Mouse (Mus musculus) forebrain, embryonic 11.5 days (tissue): ENCODE data around the gene Mroh2a. TPM values are rescaled to one million over a fixed set of nuclear protein-coding genes. Genes with fewer than 3 reads are reported as not detected.
A peak's percentile ranks its signal among the peaks of the same experiment; 100 is the strongest.

Source experiments
- ATAC-seq: fragments of 200-750 bp; cut with Nextera tagmentation; replicated peaks from 2 replicates; pipeline ENCODE4 v1.8.0; 2017; ENCODE audit warnings: moderate TSS enrichment; ENCODE audit not compliant: low FRiP score
- DNase-seq: peaks from one replicate; pipeline ENCODE4 v3.0.0-alpha.2; 2017; ENCODE audit warnings: low spot score
- H3K27ac ChIP-seq: fragments of 300-500 bp; sonication (generic); 2 replicates; pipeline ENCODE4 v1.5.1; 2014; ENCODE audit warnings: low read depth, low read length
- H3K27me3 ChIP-seq: fragments of 300-500 bp; sonication (generic); 2 replicates; pipeline ENCODE4 v1.6.1; 2014; ENCODE audit warnings: mild to moderate bottlenecking, low read length, mixed read lengths; ENCODE audit not compliant: control insufficient read depth, insufficient read depth
- H3K36me3 ChIP-seq: fragments of 300-500 bp; sonication (generic); 2 replicates; pipeline ENCODE4 v1.6.1; 2014; ENCODE audit warnings: mild to moderate bottlenecking, low read length, moderate library complexity, mixed read lengths; ENCODE audit not compliant: control insufficient read depth, insufficient read depth
- H3K4me1 ChIP-seq: fragments of 300-500 bp; sonication (generic); replicated peaks from 2 replicates; pipeline ENCODE4 v1.6.1; 2014; ENCODE audit warnings: low read length, mixed read lengths; ENCODE audit not compliant: control insufficient read depth, insufficient read depth
- H3K4me2 ChIP-seq: fragments of 300-500 bp; sonication (generic); 2 replicates; pipeline ENCODE4 v1.6.1; 2014; ENCODE audit warnings: low read depth, mild to moderate bottlenecking, low read length, moderate library complexity, mixed read lengths; ENCODE audit not compliant: severe bottlenecking
- H3K4me3 ChIP-seq: fragments of 300-500 bp; sonication (generic); 2 replicates; pipeline ENCODE4 v1.5.1; 2014; ENCODE audit warnings: low read depth, low read length
- H3K9ac ChIP-seq: fragments of 300-500 bp; sonication (generic); 2 replicates; pipeline ENCODE4 v1.6.1; 2014; ENCODE audit warnings: low read length
- H3K9me3 ChIP-seq: fragments of 300-500 bp; sonication (generic); 2 replicates; pipeline ENCODE4 v1.6.1; 2016; ENCODE audit warnings: low read length, mixed read lengths; ENCODE audit not compliant: control insufficient read depth
- WGBS: fragments of 180-500 bp; shearing (Covaris S2); extraction: QIAGEN DNeasy Blood & Tissue Kit; methylation state at CpG from one replicate; pipeline ENCODE4 v1.1.7; 2014; 5-methylcytosine and 5-hydroxymethylcytosine counted together
- polyA plus RNA-seq: library from polyadenylated mRNA; unstranded; fragments of >200 nt; fragmentation: Nextera tagmentation; extraction: Ambion mirVana; gene quantifications from 2 replicates; pipeline ENCODE4 v1.2.1, GENCODE M21; 2014

The Mroh2a gene
- polyA plus RNA-seq, 1 experiment from 2014 or later = 2.5 TPM

GRCm38 (mm10) chr1:88305018-88305795 is 78.4 kb downstream of the Mroh2a start:
- no peak overlapping the region for H3K9ac ChIP-seq
- H3K27ac ChIP-seq = no peak overlapping the region
- DNase-seq = peak; percentile 55
- H3K4me3 ChIP-seq = no peak overlapping the region
- H3K4me2 ChIP-seq = no peak overlapping the region
- no peaks in the 10 kb centered on the region for H3K36me3 ChIP-seq
- peaks cover 82% of the 10 kb centered on the region for H3K9me3 ChIP-seq
- no peaks in the 10 kb centered on the region for H3K4me1 ChIP-seq
- ATAC-seq = no peak
- 52% methylated on average over 6 of the region's 6 CpGs for WGBS
- H3K27me3 ChIP-seq = no peaks in the 10 kb centered on the region

- no peaks in the 10 kb centered on the region for H3K27me3 ChIP-seq
- no peak overlapping the region for H3K4me2 ChIP-seq
- H3K4me3 ChIP-seq = no peak overlapping the region
- 59% methylated on average over 1 of the region's 1 CpGs for WGBS
- DNase-seq (peak; percentile 54), ATAC-seq (0 out of 2 replicates have a peak, but pooled peaks have one; percentile 13)
- peaks cover 73% of the 10 kb centered on the region for H3K9me3 ChIP-seq
- no peaks in the 10 kb centered on the region for H3K36me3 ChIP-seq
- H3K27ac ChIP-seq = no peak overlapping the region
- no peaks in the 10 kb centered on the region for H3K4me1 ChIP-seq
- H3K9ac ChIP-seq = no peak overlapping the region
These were observed 79.8 kb downstream of the Mroh2a start for GRCm38 (mm10) chr1:88306543-88306942.

GRCm38 (mm10) chr1:88307180-88307579 is 80.4 kb downstream of the Mroh2a start:
- Histone ChIP-seq H3K9me3 (peaks cover 67% of the 10 kb centered on the region), H3K27ac (no peak overlapping the region), H3K4me2 (no peak overlapping the region), H3K27me3 (no peaks in the 10 kb centered on the region), H3K9ac (no peak overlapping the region), H3K4me3 (no peak overlapping the region), H3K36me3 (no peaks in the 10 kb centered on the region), H3K4me1 (no peaks in the 10 kb centered on the region)
- WGBS = 66% methylated on average over 12 of the region's 12 CpGs
- DNase-seq (peak; percentile 47), ATAC-seq (no peak)

GRCm38 (mm10) chr1:88309020-88309419 is 82.2 kb downstream of the Mroh2a start:
- Histone ChIP-seq H3K9me3 (peaks cover 53% of the 10 kb centered on the region), H3K27ac (no peak overlapping the region), H3K4me1 (no peaks in the 10 kb centered on the region), H3K4me3 (no peak overlapping the region), H3K4me2 (no peak overlapping the region), H3K9ac (no peak overlapping the region), H3K27me3 (no peaks in the 10 kb centered on the region), H3K36me3 (no peaks in the 10 kb centered on the region)
- 53% methylated on average over 2 of the region's 2 CpGs for WGBS
- ATAC-seq = 0 out of 2 replicates have a peak, but pooled peaks have one; percentile 3
- DNase-seq = peak; percentile 54

DNA sequence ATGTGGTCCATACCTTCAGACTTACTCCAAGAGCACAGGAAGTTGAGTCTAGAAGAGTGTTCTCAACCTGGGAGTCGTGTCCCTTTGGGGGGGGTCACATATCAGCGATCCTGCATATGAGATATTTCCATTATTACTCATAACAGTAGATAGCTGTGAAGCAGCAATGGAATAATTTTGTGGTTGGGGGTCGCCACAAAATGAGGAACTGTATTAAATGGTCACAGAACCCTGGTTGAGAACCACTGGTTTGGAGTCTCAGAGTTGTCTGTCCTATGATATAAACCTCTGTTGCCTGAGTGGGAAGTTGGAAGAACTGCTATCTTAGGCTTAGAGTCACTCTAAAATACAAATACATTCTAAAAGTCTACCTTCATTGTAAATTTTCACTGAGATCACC is 83.1 kb downstream of the Mroh2a start:
- peaks cover 46% of the 10 kb centered on the region for H3K9me3 ChIP-seq
- no peak overlapping the region for H3K4me2 ChIP-seq
- ATAC-seq (no peak; the same call in 1 of the 2 replicates), DNase-seq (no peak)
- 51% methylated on average over 3 of the region's 3 CpGs for WGBS
- no peaks in the 10 kb centered on the region for H3K36me3 ChIP-seq
- H3K9ac ChIP-seq = no peak overlapping the region
- no peak overlapping the region for H3K27ac ChIP-seq
- no peak overlapping the region for H3K4me3 ChIP-seq
- no peaks in the 10 kb centered on the region for H3K4me1 ChIP-seq
- no peaks in the 10 kb centered on the region for H3K27me3 ChIP-seq

GRCm38 (mm10) chr1:88310349-88310748 is 83.6 kb downstream of the Mroh2a start:
- Histone ChIP-seq H3K4me2 (no peak overlapping the region), H3K4me3 (no peak overlapping the region), H3K4me1 (no peaks in the 10 kb centered on the region), H3K36me3 (no peaks in the 10 kb centered on the region), H3K27me3 (no peaks in the 10 kb centered on the region), H3K9ac (no peak overlapping the region), H3K9me3 (peaks cover 42% of the 10 kb centered on the region), H3K27ac (no peak overlapping the region)
- no peak for ATAC-seq
- DNase-seq = peak; percentile 46
- WGBS = 65% methylated on average over 3 of the region's 3 CpGs

Other genes with a start within 250 kb of the Mroh2a start
- 34.3 and 37.9 TPM in 2 replicates for gene Usp40, start 218.4 kb upstream of the Mroh2a start, polyA plus RNA-seq
- not detected in 2 replicates for gene Ugt1a10, start 171.6 kb upstream of the Mroh2a start, polyA plus RNA-seq
- not detected in 2 replicates for gene Ugt1a9, start 156.2 kb upstream of the Mroh2a start, polyA plus RNA-seq
- gene Ugt1a8, start 139.2 kb upstream of the Mroh2a start, polyA plus RNA-seq = not detected in 2 replicates
- 0.44 and 0.72 TPM in 2 replicates for gene Ugt1a7c, start 131.9 kb upstream of the Mroh2a start, polyA plus RNA-seq
- not detected in 2 replicates for gene Ugt1a6b, start 123.7 kb upstream of the Mroh2a start, polyA plus RNA-seq
- gene Ugt1a6a, start 92.2 kb upstream of the Mroh2a start, polyA plus RNA-seq = 0.35 and 0.37 TPM in 2 replicates
- not detected in 2 replicates for gene Ugt1a5, start 61.0 kb upstream of the Mroh2a start, polyA plus RNA-seq
- gene Ugt1a2, start 26.4 kb upstream of the Mroh2a start, polyA plus RNA-seq = 0.20 TPM in 1 of 2 replicates, not detected in the other
- gene Dnajb3, start 21.2 kb upstream of the Mroh2a start, polyA plus RNA-seq = 11.5 and 12.5 TPM in 2 replicates
- not detected in 2 replicates for gene Ugt1a1, start 15.0 kb upstream of the Mroh2a start, polyA plus RNA-seq
- gene Hjurp, start 50.6 kb downstream of the Mroh2a start, polyA plus RNA-seq = 221 and 223 TPM in 2 replicates
- gene Trpm8, start 50.7 kb downstream of the Mroh2a start, polyA plus RNA-seq = not detected in 2 replicates
- not detected in 2 replicates for gene Spp2, start 180.0 kb downstream of the Mroh2a start, polyA plus RNA-seq